Mouse (Mus musculus): ENCODE results near the gene Adprh.

DNA sequence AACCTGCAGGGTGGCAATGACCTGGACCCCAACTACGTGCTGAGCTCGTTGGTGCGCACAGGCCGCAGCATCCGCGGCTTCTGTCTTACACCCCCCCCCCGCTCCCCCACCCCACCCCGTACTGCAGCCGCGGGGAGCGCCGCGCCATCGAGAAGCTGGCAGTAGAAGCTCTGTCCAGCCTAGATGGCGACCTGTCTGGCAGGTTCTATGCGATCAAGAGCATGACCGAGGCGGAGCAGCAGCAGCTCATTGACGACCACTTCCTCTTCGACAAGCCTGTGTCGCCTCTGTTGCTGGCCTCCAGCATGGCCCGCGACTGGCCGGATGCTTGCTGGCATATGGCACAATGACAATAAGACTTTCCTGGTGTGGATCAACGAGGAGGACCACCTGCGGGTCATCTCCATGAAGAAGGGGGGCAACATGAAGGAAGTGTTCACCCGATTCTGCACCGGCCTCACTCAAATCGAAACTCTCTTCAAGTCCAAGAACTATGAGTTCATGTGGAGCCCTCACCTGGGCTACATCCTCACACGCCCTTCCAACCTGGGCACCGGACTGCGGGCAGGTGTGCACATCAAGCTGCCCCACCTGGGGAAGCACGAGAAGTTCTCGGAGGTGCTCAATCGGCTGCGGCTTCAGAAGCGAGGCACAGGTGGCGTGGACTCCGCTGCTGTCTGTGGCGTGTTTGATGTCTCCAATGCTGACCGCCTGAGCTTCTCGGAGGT lies 31.2 kb upstream of the Adprh start:
- TF ChIP-seq POLR2A (IDR thresholded peaks at IDR 0.05; ENCODE audit: low read depth, low read length) (no peak), CTCF (IDR thresholded peaks at IDR 0.05; ENCODE audit: borderline replicate concordance, insufficient read depth, low read length) (no peak)
